Mouse (Mus musculus) c-Kit-positive CD71-positive TER-119-negative erythroid progenitor cells, embryonic 14.5 days (primary cell): ENCODE data around the gene Prkrip1.

ENCODE experiments used
- DNase-seq: peaks from one replicate; pipeline ENCODE4 v3.0.0-alpha.2; 2013; ENCODE audit warnings: low read depth

Gene Prkrip1

GRCm38 (mm10) chr5:136198474-136199391, at the start of gene Prkrip1:
Gene Prkrip1 (minus strand): TSS chr5:136198963.
- DNase-seq = peak; percentile 89

GRCm38 (mm10) chr5:136248441-136248840, 49.7 kb upstream of the Prkrip1 start:
- no peak for DNase-seq

DNA sequence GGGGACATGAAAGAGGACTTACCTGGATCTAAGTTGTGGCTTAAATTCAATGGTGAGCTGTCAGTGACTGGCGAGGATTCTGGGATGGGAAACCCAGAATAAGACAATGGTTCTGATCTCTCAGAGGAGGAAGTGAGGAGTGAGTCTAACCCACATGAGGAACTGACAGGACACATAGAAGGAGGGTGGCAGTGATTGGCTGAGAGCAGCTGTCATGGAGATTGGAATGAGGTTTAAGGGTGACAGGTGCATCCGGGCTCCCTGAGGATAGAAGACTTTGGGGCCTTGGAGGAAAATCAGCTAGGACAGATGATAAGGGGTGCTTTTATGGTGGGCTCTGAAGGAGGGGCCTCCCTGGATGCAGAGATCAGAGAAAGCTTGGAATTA, 47.7 kb upstream of the Prkrip1 start, which contains the start of gene Sh2b2:
Sh2b2 (minus strand) TSS at position 105 of the 387 bp plus-strand sequence.
- DNase-seq = no peak

- DNase-seq = no peak
These were observed 47.0 kb upstream of the Prkrip1 start for GRCm38 (mm10) chr5:136245541-136246451.

DNA sequence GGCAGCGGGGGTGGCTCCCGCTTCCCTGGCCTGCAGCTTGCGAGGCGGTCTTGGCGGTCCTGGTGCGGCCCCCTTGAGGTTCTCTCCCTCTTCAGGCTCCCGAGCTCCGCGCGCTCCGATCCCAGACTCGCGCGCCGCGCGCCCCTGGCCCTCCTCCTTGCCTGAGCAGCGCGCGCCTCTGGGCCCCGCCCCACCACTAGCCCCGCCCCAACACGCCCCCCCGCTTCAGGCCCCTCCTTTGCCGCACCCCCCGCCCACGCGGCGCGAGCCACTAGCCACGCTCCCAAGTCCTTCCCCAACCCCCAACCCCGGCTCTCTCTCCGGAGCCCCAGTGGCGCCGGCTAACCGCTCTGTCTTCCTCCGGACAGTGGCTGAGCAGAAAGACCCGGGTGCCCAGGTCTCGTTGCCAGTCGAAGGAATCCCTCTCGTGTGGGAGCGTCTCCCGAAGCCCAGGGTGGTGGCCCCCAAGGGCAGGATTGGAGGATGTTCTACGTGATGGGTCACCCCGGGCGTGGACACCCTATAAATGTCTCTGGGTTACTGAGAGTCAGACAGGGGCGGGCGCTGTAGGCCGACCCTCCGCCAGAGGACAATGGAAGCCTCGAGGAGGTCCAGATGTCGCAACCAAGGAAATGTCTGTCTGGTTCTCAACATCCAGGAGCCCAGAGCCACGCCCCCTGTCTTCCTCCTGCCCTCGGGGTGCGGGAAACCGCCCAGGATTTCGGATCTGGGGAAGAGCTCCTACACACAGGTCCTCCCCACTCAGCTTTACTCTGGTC, 46.2 kb upstream of the Prkrip1 start:
- no peak for DNase-seq

DNA sequence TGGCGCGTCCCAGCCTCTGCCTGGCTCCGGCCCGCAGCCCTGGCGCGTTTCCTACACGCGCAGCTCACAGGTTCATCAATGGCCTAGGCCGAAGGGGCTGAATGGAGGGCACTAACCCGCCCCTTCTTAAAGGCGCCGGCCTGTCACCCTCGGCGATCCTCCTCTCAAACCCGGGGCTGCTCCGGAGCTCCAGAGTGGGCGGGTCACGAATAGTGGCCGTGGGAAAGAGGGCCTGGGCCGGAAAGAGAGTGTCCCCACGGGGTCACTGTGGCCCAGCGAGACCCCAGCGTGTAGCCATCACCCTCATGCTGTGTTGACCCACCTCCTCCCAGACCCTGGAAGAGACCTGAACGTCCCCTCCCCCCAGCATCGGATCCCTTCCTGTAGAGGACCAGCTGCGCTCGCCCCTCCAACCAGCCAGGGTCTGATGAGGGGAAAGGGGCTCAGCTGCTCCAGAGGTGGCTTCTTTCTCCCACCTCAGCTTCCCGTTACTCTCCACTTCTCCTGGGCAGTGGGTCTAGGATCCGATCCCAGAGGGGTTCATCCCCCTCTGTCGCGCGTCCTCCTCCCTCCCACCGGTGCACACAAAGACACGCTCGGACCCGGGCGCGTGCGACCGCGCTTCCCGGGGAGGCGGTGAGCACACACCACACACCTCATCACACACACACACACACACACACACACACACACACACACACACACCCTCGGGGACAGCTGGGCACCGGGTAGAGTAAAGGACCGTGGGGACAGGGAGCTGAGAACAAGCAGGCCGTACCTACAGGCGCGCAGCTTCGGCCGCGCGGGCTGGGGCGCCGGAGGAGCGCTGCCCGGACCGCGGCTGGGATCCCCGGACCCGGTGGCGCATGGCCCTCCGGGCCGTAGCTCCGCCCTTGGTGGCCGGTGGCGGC, 45.3 kb upstream of the Prkrip1 start:
- no peak for DNase-seq

- no peak for DNase-seq
These were observed 42.4 kb upstream of the Prkrip1 start for GRCm38 (mm10) chr5:136241161-136241560.

DNA sequence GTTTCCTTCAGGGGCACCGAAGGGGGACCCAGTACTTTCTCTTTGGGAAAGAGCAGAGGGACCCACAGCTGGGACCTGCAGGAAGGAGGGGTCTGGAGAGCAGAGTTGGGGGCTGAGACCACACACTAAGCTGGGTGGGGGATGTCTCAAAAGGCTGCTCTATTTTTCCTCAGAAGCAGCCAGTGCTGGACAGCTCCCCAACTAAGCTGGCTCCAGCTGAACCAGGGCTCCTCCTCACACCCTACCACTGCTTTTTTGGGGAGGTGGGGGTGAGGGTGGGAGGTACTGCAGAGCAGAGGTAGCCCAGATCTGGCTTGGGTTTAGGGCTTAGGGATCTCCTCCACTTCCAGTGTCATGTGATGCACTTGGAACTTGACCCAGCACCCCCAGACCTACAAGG, 41.6 kb upstream of the Prkrip1 start:
- no peak for DNase-seq

GRCm38 (mm10) chr5:136237607-136238006, 38.8 kb upstream of the Prkrip1 start:
- no peak for DNase-seq

DNA sequence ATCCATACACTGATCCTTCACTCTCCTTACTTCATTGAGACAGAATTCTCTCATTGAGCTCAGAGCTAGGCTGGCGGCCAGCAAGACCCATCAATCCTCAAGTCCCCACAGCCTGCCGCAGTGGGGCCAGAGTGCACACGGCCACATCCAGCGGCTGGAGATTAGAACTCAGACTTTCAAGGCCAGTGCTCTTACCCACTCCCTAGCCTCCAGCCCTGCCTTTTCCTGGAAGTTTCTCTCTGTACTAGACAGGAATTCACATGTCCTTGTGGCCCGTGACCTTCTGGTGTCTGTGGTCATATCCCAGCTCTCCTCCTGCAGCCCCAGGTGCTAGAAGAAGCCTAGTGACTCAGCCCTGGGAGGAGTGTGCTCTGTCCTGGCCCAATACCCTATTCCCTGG, 37.8 kb upstream of the Prkrip1 start:
- DNase-seq = no peak

GRCm38 (mm10) chr5:136230348-136231035, 31.7 kb upstream of the Prkrip1 start:
- DNase-seq = no peak

DNA sequence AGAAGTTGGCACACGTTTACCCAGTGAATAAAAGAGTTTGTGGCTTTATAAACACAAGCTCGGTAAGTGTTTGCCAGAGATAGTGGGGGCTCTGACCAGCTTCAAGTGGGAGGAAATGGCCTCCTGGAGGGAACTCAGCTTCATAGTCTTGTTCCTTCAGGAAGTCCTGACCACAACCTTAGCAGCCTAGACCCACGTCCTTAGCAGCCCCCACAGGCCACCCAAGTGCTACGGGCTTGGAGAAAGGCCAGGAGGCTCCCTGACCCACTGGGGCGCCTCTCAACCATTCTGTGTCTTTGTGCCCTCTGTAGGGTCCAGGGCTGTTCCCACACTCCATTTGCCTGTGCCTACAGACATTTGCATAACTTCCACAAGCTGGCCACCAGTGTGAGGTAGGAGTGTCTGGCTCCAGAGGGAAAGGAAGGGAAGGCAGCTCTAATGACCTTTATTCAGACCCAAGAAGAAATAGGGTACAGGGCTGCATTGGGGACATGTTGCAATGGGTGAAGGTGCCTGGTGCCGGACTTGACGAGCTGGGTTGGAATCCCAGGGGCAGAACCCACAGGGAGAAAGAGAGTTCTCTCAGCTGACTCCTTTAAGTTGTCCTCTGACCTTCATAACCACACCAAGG, 27.6 kb upstream of the Prkrip1 start:
- DNase-seq = no peak

GRCm38 (mm10) chr5:136218585-136218984, 19.8 kb upstream of the Prkrip1 start:
- DNase-seq = no peak

- DNase-seq = no peak
These were observed 19.2 kb upstream of the Prkrip1 start for GRCm38 (mm10) chr5:136217932-136218381.

- DNase-seq = no peak
These were observed 18.4 kb upstream of the Prkrip1 start for GRCm38 (mm10) chr5:136217004-136217665.

- DNase-seq = no peak
These were observed 17.2 kb upstream of the Prkrip1 start for GRCm38 (mm10) chr5:136215958-136216357.

GRCm38 (mm10) chr5:136215211-136215610, 16.4 kb upstream of the Prkrip1 start:
- no peak for DNase-seq

DNA sequence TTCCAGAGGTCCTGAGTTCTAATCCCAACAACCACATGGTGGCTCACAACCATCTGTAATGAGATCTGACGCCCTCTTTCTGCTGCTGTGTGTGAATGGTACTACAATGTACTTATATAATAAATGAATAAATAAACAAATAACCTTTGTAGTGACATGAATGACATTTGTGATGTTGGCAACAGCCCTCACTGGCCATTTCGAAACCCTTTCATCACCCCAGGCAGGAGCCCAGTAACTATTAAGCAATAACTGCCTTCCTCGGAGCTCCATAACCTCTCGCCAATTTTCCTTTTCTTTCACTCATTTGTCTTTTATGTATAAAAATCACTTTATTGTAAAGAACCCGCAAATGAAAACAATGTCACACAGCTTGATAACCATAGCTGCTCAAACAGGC, 15.0 kb upstream of the Prkrip1 start:
- DNase-seq = no peak

DNA sequence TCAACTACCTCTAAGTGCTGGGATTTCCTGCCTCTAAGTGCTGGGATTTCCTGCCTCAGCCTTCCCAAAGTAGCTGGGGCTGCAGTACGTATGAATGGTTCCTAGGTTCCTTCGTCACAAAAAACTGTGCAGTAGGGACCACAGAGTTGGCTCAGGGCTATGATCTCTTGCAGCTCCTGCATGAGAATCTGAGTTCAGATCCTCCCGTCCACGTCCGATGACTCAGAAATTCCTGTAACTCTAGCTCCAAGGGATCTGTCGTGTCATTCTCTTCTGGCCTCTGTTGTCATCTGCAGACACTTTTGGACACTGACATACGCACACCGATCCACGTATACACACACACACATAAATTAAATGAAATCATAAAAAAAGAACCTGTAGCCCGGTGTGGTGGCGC, 14.0 kb upstream of the Prkrip1 start:
- DNase-seq = no peak
